24 mouse cellular contexts compared by ENCODE assay signal in the genomic region with DNA sequence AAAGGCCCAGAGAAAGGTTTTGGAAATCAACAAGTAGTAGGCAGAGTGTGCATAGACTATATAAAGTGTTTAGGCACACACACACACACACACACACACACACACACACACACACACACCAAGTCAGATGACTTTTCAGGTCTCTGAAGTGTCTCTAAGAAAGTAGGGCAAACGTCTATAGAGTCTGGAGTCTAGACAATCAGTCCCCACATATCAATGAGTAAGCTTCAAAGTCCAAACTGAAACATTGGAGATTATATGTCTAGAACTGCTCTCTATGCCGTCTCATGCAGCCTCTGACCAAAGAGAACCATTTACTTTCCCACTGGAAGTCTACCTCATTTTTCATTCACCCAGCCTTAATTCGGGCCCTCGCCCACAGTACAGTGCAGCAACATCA. TPM values are rescaled to one million over a fixed set of nuclear protein-coding genes. Genes with fewer than 3 reads are reported as not detected.
DNase-seq lines count a peak whose midpoint lies in the region; ATAC-seq and TF ChIP-seq lines count a peak whose summit lies in the region.
"Had no signal": no experiment of that assay in that cellular context is flagged by ENCODE, and none has a peak within 500 bp of the region (broad histone marks: within the 10 kb centered on the region; RNA-seq: fewer than 3 reads in every experiment).

No protein-coding gene starts in this region.

- DNase-seq in stomach, postnatal 0 days (ENCODE audit: low spot score), result peak; percentile 28
- no peak for DNase-seq in lung, postnatal 0 days (ENCODE audit: low spot score)
- no peak for DNase-seq in cerebellum, adult 9-10 months
- DNase-seq: adrenal gland, adult 2 months; adrenal gland, postnatal 10 days; adrenal gland, postnatal 25 days; cerebellum, adult 11 months; cerebellum, adult 18-20 months; cerebellum, adult 8-10 months; cerebellum, postnatal 14 days; cerebellum, postnatal 36 days; embryo, embryonic 11 days had no signal

- no peaks in the 10 kb centered on the region for H3K4me1 ChIP-seq in intestine, embryonic 15.5 days (replicated peaks)
- no peaks in the 10 kb centered on the region for H3K4me1 ChIP-seq in intestine, embryonic 16.5 days (ENCODE audit: control insufficient read depth, insufficient read depth, low read length)
- no peaks in the 10 kb centered on the region for H3K4me1 ChIP-seq in stomach, postnatal 0 days (replicated peaks; ENCODE audit: control insufficient read depth, insufficient read depth)
- no peaks in the 10 kb centered on the region for H3K4me1 ChIP-seq in lung, postnatal 0 days (ENCODE audit: insufficient read depth, low read depth, low read length)
- H3K4me1 ChIP-seq: embryonic facial prominence, embryonic 13.5 days; embryonic facial prominence, embryonic 15.5 days; forebrain, embryonic 10.5 days; forebrain, embryonic 12.5 days had no signal

- TF ChIP-seq CTCF in stomach, postnatal 0 days (IDR thresholded peaks at IDR 0.05; ENCODE audit: low read depth), result no peak
- no peak for TF ChIP-seq CTCF in lung, postnatal 0 days (IDR thresholded peaks at IDR 0.05)

- peak; percentile 49 for ATAC-seq in intestine, embryonic 15.5 days
- peak; percentile 48 for ATAC-seq in intestine, embryonic 16.5 days
- ATAC-seq in stomach, postnatal 0 days (ENCODE audit: low FRiP score, low TSS enrichment), result peak; percentile 90
- ATAC-seq in lung, postnatal 0 days, result no peak
- ATAC-seq: forebrain, embryonic 14.5 days; forebrain, embryonic 16.5 days had no signal

- no peak for TF ChIP-seq EP300 in stomach, postnatal 0 days (optimal IDR thresholded peaks at IDR 0.05)
- no peak for TF ChIP-seq EP300 in lung, postnatal 0 days (IDR thresholded peaks at IDR 0.05)

- H3K4me2 ChIP-seq in intestine, embryonic 15.5 days (replicated peaks), result no peak overlapping the region
- no peak overlapping the region for H3K4me2 ChIP-seq in intestine, embryonic 16.5 days (ENCODE audit: low read depth, low read length)
- H3K4me2 ChIP-seq in stomach, postnatal 0 days (replicated peaks; ENCODE audit: low read depth), result no peak overlapping the region
- no peak overlapping the region for H3K4me2 ChIP-seq in lung, postnatal 0 days (replicated peaks; ENCODE audit: low read depth, low read length)
- H3K4me2 ChIP-seq: embryonic facial prominence, embryonic 13.5 days; embryonic facial prominence, embryonic 15.5 days; forebrain, embryonic 12.5 days had no signal

- no peak overlapping the region for H3K4me3 ChIP-seq in intestine, embryonic 15.5 days (replicated peaks)
- H3K4me3 ChIP-seq in intestine, embryonic 16.5 days (ENCODE audit: low read length), result no peak overlapping the region
- no peak overlapping the region for H3K4me3 ChIP-seq in stomach, postnatal 0 days (ENCODE audit: low read depth, low read length)
- H3K4me3 ChIP-seq in lung, postnatal 0 days (ENCODE audit: low read depth, low read length), result no peak overlapping the region
- H3K4me3 ChIP-seq: embryonic facial prominence, embryonic 13.5 days; embryonic facial prominence, embryonic 15.5 days; erythroblast, embryonic 14.5 days; forebrain, embryonic 10.5 days; forebrain, embryonic 12.5 days had no signal

- no peak overlapping the region for H3K9ac ChIP-seq in intestine, embryonic 15.5 days
- no peak overlapping the region for H3K9ac ChIP-seq in intestine, embryonic 16.5 days (ENCODE audit: low read depth, low read length)
- no peak overlapping the region for H3K9ac ChIP-seq in stomach, postnatal 0 days (ENCODE audit: low read length)
- no peak overlapping the region for H3K9ac ChIP-seq in lung, postnatal 0 days (replicated peaks; ENCODE audit: low read depth)
- H3K9ac ChIP-seq: embryonic facial prominence, embryonic 13.5 days; embryonic facial prominence, embryonic 15.5 days; forebrain, embryonic 12.5 days had no signal

- H3K27ac ChIP-seq in intestine, embryonic 15.5 days, result no peak overlapping the region
- H3K27ac ChIP-seq in intestine, embryonic 16.5 days (ENCODE audit: low read length), result no peak overlapping the region
- H3K27ac ChIP-seq in stomach, postnatal 0 days (replicated peaks), result no peak overlapping the region
- no peak overlapping the region for H3K27ac ChIP-seq in lung, postnatal 0 days (ENCODE audit: low read length)
- H3K27ac ChIP-seq: embryonic facial prominence, embryonic 13.5 days; embryonic facial prominence, embryonic 15.5 days; forebrain, embryonic 10.5 days; forebrain, embryonic 12.5 days had no signal

- no peaks in the 10 kb centered on the region for H3K9me3 ChIP-seq in intestine, embryonic 15.5 days
- H3K9me3 ChIP-seq in intestine, embryonic 16.5 days (ENCODE audit: control insufficient read depth, low read length), result no peaks in the 10 kb centered on the region
- no peaks in the 10 kb centered on the region for H3K9me3 ChIP-seq in stomach, postnatal 0 days (ENCODE audit: control insufficient read depth, low read length)
- H3K9me3 ChIP-seq in lung, postnatal 0 days (ENCODE audit: low read length), result no peaks in the 10 kb centered on the region
- H3K9me3 ChIP-seq: embryonic facial prominence, embryonic 13.5 days; embryonic facial prominence, embryonic 15.5 days; forebrain, embryonic 10.5 days; forebrain, embryonic 12.5 days had no signal

- no peaks in the 10 kb centered on the region for H3K27me3 ChIP-seq in intestine, embryonic 15.5 days (replicated peaks)
- no peaks in the 10 kb centered on the region for H3K27me3 ChIP-seq in intestine, embryonic 16.5 days (replicated peaks; ENCODE audit: control insufficient read depth, insufficient read depth, low read length)
- no peaks in the 10 kb centered on the region for H3K27me3 ChIP-seq in stomach, postnatal 0 days (ENCODE audit: control insufficient read depth, insufficient read depth, low read length)
- H3K27me3 ChIP-seq in lung, postnatal 0 days (replicated peaks; ENCODE audit: insufficient read depth, low read length), result no peaks in the 10 kb centered on the region
- H3K27me3 ChIP-seq: embryonic facial prominence, embryonic 13.5 days; embryonic facial prominence, embryonic 15.5 days; forebrain, embryonic 12.5 days had no signal

- no peaks in the 10 kb centered on the region for H3K36me3 ChIP-seq in intestine, embryonic 15.5 days
- H3K36me3 ChIP-seq in intestine, embryonic 16.5 days (ENCODE audit: control insufficient read depth, insufficient read depth, low read length), result no peaks in the 10 kb centered on the region
- no peaks in the 10 kb centered on the region for H3K36me3 ChIP-seq in stomach, postnatal 0 days (ENCODE audit: control insufficient read depth, insufficient read depth, low read length)
- H3K36me3 ChIP-seq in lung, postnatal 0 days (ENCODE audit: insufficient read depth, low read length), result no peaks in the 10 kb centered on the region
- H3K36me3 ChIP-seq: embryonic facial prominence, embryonic 13.5 days; embryonic facial prominence, embryonic 15.5 days; forebrain, embryonic 10.5 days; forebrain, embryonic 12.5 days had no signal

- WGBS in intestine, embryonic 15.5 days, result 69% methylated on average over 4 of the region's 4 CpGs
- 61% methylated on average over 4 of the region's 4 CpGs for whole genome bisulfite sequencing in intestine, embryonic 16.5 days
- WGBS in stomach, postnatal 0 days, result 65% methylated on average over 4 of the region's 4 CpGs
- 58% methylated on average over 4 of the region's 4 CpGs for WGBS in lung, postnatal 0 days

RNA-seq across cellular contexts. Expression of gene Tas2r144, which starts 9.9 kb away (rescaled TPM):
- polyA plus RNA-seq in intestine, embryonic 15.5 days (2015; fragmentation: Nextera tagmentation; extraction: Ambion mirVana), result not detected in 2 replicates
- polyA plus RNA-seq in intestine, embryonic 16.5 days (2015; fragmentation: Nextera tagmentation; extraction: Ambion mirVana), result not detected in 2 replicates
- polyA plus RNA-seq in stomach, postnatal 0 days (2015; fragmentation: Nextera tagmentation; extraction: Ambion mirVana), result not detected in 2 replicates
- polyA plus RNA-seq in lung, postnatal 0 days (2015; fragmentation: Nextera tagmentation; extraction: Ambion mirVana), result not detected in 2 replicates
- polyA plus RNA-seq: adrenal gland, adult 2 months; brain, embryonic 14.5 days; C2C12; embryonic facial prominence, embryonic 11.5 days; embryonic facial prominence, embryonic 13.5 days; embryonic facial prominence, embryonic 15.5 days; erythroblast, embryonic 14.5 days; forebrain, embryonic 10.5 days; forebrain, embryonic 12.5 days; forebrain, embryonic 14.5 days; forebrain, embryonic 16.5 days had no signal

RNA-seq across cellular contexts. Expression of gene Gstk1, which starts 20.7 kb away (rescaled TPM):
- polyA plus RNA-seq in intestine, embryonic 15.5 days (2015; fragmentation: Nextera tagmentation; extraction: Ambion mirVana), result 24.0 and 26.5 TPM in 2 replicates
- 27.4 and 27.7 TPM in 2 replicates for polyA plus RNA-seq in intestine, embryonic 16.5 days (2015; fragmentation: Nextera tagmentation; extraction: Ambion mirVana)
- polyA plus RNA-seq in stomach, postnatal 0 days (2015; fragmentation: Nextera tagmentation; extraction: Ambion mirVana), result 56.7 and 60.5 TPM in 2 replicates
- 94.8 and 105 TPM in 2 replicates for polyA plus RNA-seq in lung, postnatal 0 days (2015; fragmentation: Nextera tagmentation; extraction: Ambion mirVana)

RNA-seq across cellular contexts. Expression of gene Tmem139, which starts 36.7 kb away (rescaled TPM):
- polyA plus RNA-seq in intestine, embryonic 15.5 days (2015; fragmentation: Nextera tagmentation; extraction: Ambion mirVana), result 9.9 and 11.8 TPM in 2 replicates
- polyA plus RNA-seq in intestine, embryonic 16.5 days (2015; fragmentation: Nextera tagmentation; extraction: Ambion mirVana), result 19.5 and 22.9 TPM in 2 replicates
- 24.6 and 28.2 TPM in 2 replicates for polyA plus RNA-seq in stomach, postnatal 0 days (2015; fragmentation: Nextera tagmentation; extraction: Ambion mirVana)
- 22.9 and 26.5 TPM in 2 replicates for polyA plus RNA-seq in lung, postnatal 0 days (2015; fragmentation: Nextera tagmentation; extraction: Ambion mirVana)
- polyA plus RNA-seq: brain, embryonic 14.5 days; erythroblast, embryonic 14.5 days; forebrain, embryonic 14.5 days had no signal

RNA-seq across cellular contexts. Expression of gene Casp2, which starts 39.7 kb away (rescaled TPM):
- 42.2 and 44.9 TPM in 2 replicates for polyA plus RNA-seq in intestine, embryonic 15.5 days (2015; fragmentation: Nextera tagmentation; extraction: Ambion mirVana)
- 39.5 and 39.9 TPM in 2 replicates for polyA plus RNA-seq in intestine, embryonic 16.5 days (2015; fragmentation: Nextera tagmentation; extraction: Ambion mirVana)
- polyA plus RNA-seq in stomach, postnatal 0 days (2015; fragmentation: Nextera tagmentation; extraction: Ambion mirVana), result 20.2 and 21.6 TPM in 2 replicates
- polyA plus RNA-seq in lung, postnatal 0 days (2015; fragmentation: Nextera tagmentation; extraction: Ambion mirVana), result 29.0 and 33.1 TPM in 2 replicates
